Mouse (Mus musculus): ENCODE data around the gene Gm39566.

GRCm38 (mm10) chr11:69854680-69855079 lies 39.6 kb upstream of the Gm39566 start:
- TF ChIP-seq CTCF (IDR thresholded peaks at IDR 0.05; ENCODE audit: low read depth, low read length) (no peak), GATA1 (IDR thresholded peaks at IDR 0.05; ENCODE audit: borderline replicate concordance, low read length) (no peak), POLR2AphosphoS5 (IDR thresholded peaks at IDR 0.05; ENCODE audit: insufficient replicate concordance, low read depth, low read length) (no peak), GATA2 (IDR thresholded peaks at IDR 0.05; ENCODE audit: borderline replicate concordance, low read depth, low read length) (no peak), TAL1 (conservative IDR thresholded peaks at IDR 0.05; ENCODE audit: low read depth, low read length) (no peak)

Data from G1E (cell line).